Mouse (Mus musculus): Measurements from ENCODE around the gene Bcar1. TPM values are rescaled to one million over a fixed set of nuclear protein-coding genes. Genes with fewer than 3 reads are reported as not detected.

Gene Bcar1
- polyA plus RNA-seq, 1 experiment from 2014 or later = 9.9 TPM

- Histone ChIP-seq H3K4me3 (ENCODE audit: low read depth, low read length) (no peak overlapping the region), H3K27ac (ENCODE audit: low read depth) (peak overlapping the region; percentile 76; the same call in 1 of the 2 replicates), H3K9me3 (ENCODE audit: low read length) (no peaks in the 10 kb centered on the region), H3K36me3 (replicated peaks; ENCODE audit: insufficient read depth, low read length) (peaks cover 4% of the 10 kb centered on the region; the same call in 1 of the 2 replicates), H3K4me2 (ENCODE audit: low read depth, low read length) (no peak overlapping the region), H3K4me1 (ENCODE audit: insufficient read depth) (peaks cover 23% of the 10 kb centered on the region), H3K9ac (replicated peaks) (no peak overlapping the region), H3K27me3 (ENCODE audit: insufficient read depth, low read length) (no peaks in the 10 kb centered on the region)
- WGBS (ENCODE audit: insufficient replicate concordance) = 80% methylated on average over 7 of the region's 7 CpGs
- ATAC-seq (no peak), DNase-seq (no peak)
- TF ChIP-seq CTCF (IDR thresholded peaks at IDR 0.05; ENCODE audit: low read depth) = no peak
- TF ChIP-seq EP300 (IDR thresholded peaks at IDR 0.05; ENCODE audit: low read depth) = no peak
These were observed 35.2 kb upstream of the Bcar1 start for GRCm38 (mm10) chr8:111778801-111779200.

GRCm38 (mm10) chr8:111776492-111776891, 32.9 kb upstream of the Bcar1 start:
- DNase-seq = no peak
- H3K36me3 ChIP-seq (replicated peaks; ENCODE audit: insufficient read depth, low read length) = peaks cover 7% of the 10 kb centered on the region; the same call in 1 of the 2 replicates

GRCm38 (mm10) chr8:111775766-111776165, 32.2 kb upstream of the Bcar1 start:
- H3K9me3 ChIP-seq (ENCODE audit: low read length) = no peaks in the 10 kb centered on the region
- no peak overlapping the region for H3K4me2 ChIP-seq (ENCODE audit: low read depth, low read length)
- no peak for DNase-seq
- ATAC-seq = no peak
- no peak overlapping the region for H3K27ac ChIP-seq (ENCODE audit: low read depth)
- TF ChIP-seq CTCF (IDR thresholded peaks at IDR 0.05; ENCODE audit: low read depth) (no peak), EP300 (IDR thresholded peaks at IDR 0.05; ENCODE audit: low read depth) (no peak)
- WGBS (ENCODE audit: insufficient replicate concordance) = 83% methylated on average over 6 of the region's 6 CpGs
- peaks cover 13% of the 10 kb centered on the region for H3K4me1 ChIP-seq (ENCODE audit: insufficient read depth)
- peaks cover 10% of the 10 kb centered on the region; the same call in 1 of the 2 replicates for H3K36me3 ChIP-seq (replicated peaks; ENCODE audit: insufficient read depth, low read length)
- H3K4me3 ChIP-seq (ENCODE audit: low read depth, low read length) = no peak overlapping the region
- H3K27me3 ChIP-seq (ENCODE audit: insufficient read depth, low read length) = no peaks in the 10 kb centered on the region
- H3K9ac ChIP-seq (replicated peaks) = no peak overlapping the region

More at GRCm38 (mm10) chr8:111776492-111776891, 32.9 kb upstream of the Bcar1 start:
- Histone ChIP-seq H3K9ac (replicated peaks) (no peak overlapping the region), H3K27ac (ENCODE audit: low read depth) (no peak overlapping the region), H3K4me3 (ENCODE audit: low read depth, low read length) (no peak overlapping the region), H3K9me3 (ENCODE audit: low read length) (no peaks in the 10 kb centered on the region), H3K4me1 (ENCODE audit: insufficient read depth) (peaks cover 15% of the 10 kb centered on the region), H3K27me3 (ENCODE audit: insufficient read depth, low read length) (no peaks in the 10 kb centered on the region), H3K4me2 (ENCODE audit: low read depth, low read length) (no peak overlapping the region)
- TF ChIP-seq EP300 (IDR thresholded peaks at IDR 0.05; ENCODE audit: low read depth) (no peak), CTCF (IDR thresholded peaks at IDR 0.05; ENCODE audit: low read depth) (no peak)
- 78% methylated on average over 4 of the region's 4 CpGs for WGBS (ENCODE audit: insufficient replicate concordance)
- ATAC-seq = no peak

- Histone ChIP-seq H3K9me3 (ENCODE audit: low read length) (no peaks in the 10 kb centered on the region), H3K4me3 (ENCODE audit: low read depth, low read length) (no peak overlapping the region), H3K9ac (replicated peaks) (no peak overlapping the region), H3K36me3 (replicated peaks; ENCODE audit: insufficient read depth, low read length) (peaks cover 12% of the 10 kb centered on the region; the same call in 1 of the 2 replicates), H3K4me1 (ENCODE audit: insufficient read depth) (no peaks in the 10 kb centered on the region), H3K27me3 (ENCODE audit: insufficient read depth, low read length) (no peaks in the 10 kb centered on the region), H3K4me2 (ENCODE audit: low read depth, low read length) (no peak overlapping the region), H3K27ac (ENCODE audit: low read depth) (no peak overlapping the region)
- ATAC-seq (no peak), DNase-seq (no peak)
- TF ChIP-seq EP300 (IDR thresholded peaks at IDR 0.05; ENCODE audit: low read depth) = no peak
- TF ChIP-seq CTCF (IDR thresholded peaks at IDR 0.05; ENCODE audit: low read depth) = no peak
- WGBS (ENCODE audit: insufficient replicate concordance) = 87% methylated on average over 5 of the region's 5 CpGs
These were observed 29.9 kb upstream of the Bcar1 start for GRCm38 (mm10) chr8:111773476-111773875.

GRCm38 (mm10) chr8:111773057-111773456, 29.4 kb upstream of the Bcar1 start:
- H3K27me3 ChIP-seq (ENCODE audit: insufficient read depth, low read length) = no peaks in the 10 kb centered on the region
- ATAC-seq (no peak), DNase-seq (no peak)
- no peak overlapping the region for H3K4me2 ChIP-seq (ENCODE audit: low read depth, low read length)
- WGBS (ENCODE audit: insufficient replicate concordance) = 82% methylated on average over 7 of the region's 7 CpGs
- no peak overlapping the region for H3K9ac ChIP-seq (replicated peaks)
- H3K4me3 ChIP-seq (ENCODE audit: low read depth, low read length) = no peak overlapping the region
- H3K4me1 ChIP-seq (ENCODE audit: insufficient read depth) = no peaks in the 10 kb centered on the region
- H3K36me3 ChIP-seq (replicated peaks; ENCODE audit: insufficient read depth, low read length) = peaks cover 12% of the 10 kb centered on the region; the same call in 1 of the 2 replicates
- no peak overlapping the region for H3K27ac ChIP-seq (ENCODE audit: low read depth)
- no peaks in the 10 kb centered on the region for H3K9me3 ChIP-seq (ENCODE audit: low read length)
- no peak for TF ChIP-seq EP300 (IDR thresholded peaks at IDR 0.05; ENCODE audit: low read depth)
- no peak for TF ChIP-seq CTCF (IDR thresholded peaks at IDR 0.05; ENCODE audit: low read depth)

GRCm38 (mm10) chr8:111772083-111772482, 28.5 kb upstream of the Bcar1 start:
- H3K27me3 ChIP-seq (ENCODE audit: insufficient read depth, low read length) = no peaks in the 10 kb centered on the region
- no peak overlapping the region for H3K9ac ChIP-seq (replicated peaks)
- DNase-seq = no peak
- no peak overlapping the region for H3K27ac ChIP-seq (ENCODE audit: low read depth)
- H3K4me2 ChIP-seq (ENCODE audit: low read depth, low read length) = no peak overlapping the region
- WGBS (ENCODE audit: insufficient replicate concordance) = 88% methylated on average over 9 of the region's 9 CpGs
- TF ChIP-seq CTCF (IDR thresholded peaks at IDR 0.05; ENCODE audit: low read depth) (no peak), EP300 (IDR thresholded peaks at IDR 0.05; ENCODE audit: low read depth) (no peak)
- H3K4me3 ChIP-seq (ENCODE audit: low read depth, low read length) = no peak overlapping the region
- no peaks in the 10 kb centered on the region for H3K9me3 ChIP-seq (ENCODE audit: low read length)
- peaks cover 17% of the 10 kb centered on the region; the same call in 1 of the 2 replicates for H3K36me3 ChIP-seq (replicated peaks; ENCODE audit: insufficient read depth, low read length)
- no peaks in the 10 kb centered on the region for H3K4me1 ChIP-seq (ENCODE audit: insufficient read depth)
- no peak for ATAC-seq
